Mouse (Mus musculus): ENCODE measurements around the gene Ptrh2. TPM values are rescaled to one million over a fixed set of nuclear protein-coding genes. Genes with fewer than 3 reads are reported as not detected.

Gene Ptrh2
- polyA plus RNA-seq, 1 experiment from 2014 or later = 23.0 TPM

GRCm38 (mm10) chr11:86672772-86673171 is 11.0 kb upstream of the Ptrh2 start:
- H3K4me2 ChIP-seq = no peak overlapping the region
- no peak overlapping the region for H3K4me3 ChIP-seq (replicated peaks)
- no peak for ATAC-seq (ENCODE audit: low read depth)
- no peaks in the 10 kb centered on the region for H3K27me3 ChIP-seq
- peaks cover 87% of the 10 kb centered on the region for H3K4me1 ChIP-seq (replicated peaks)
- 0 out of 2 replicates have a peak, but pooled peaks cover 8% of the 10 kb centered on the region for H3K36me3 ChIP-seq
- no peak for DNase-seq
- H3K9ac ChIP-seq = no peak overlapping the region
- 28% methylated on average over 3 of the region's 3 CpGs for WGBS (ENCODE audit: insufficient replicate concordance)
- 0 out of 2 replicates have a peak overlapping the region, but pooled peaks have one; percentile 55 for H3K27ac ChIP-seq
- H3K9me3 ChIP-seq (replicated peaks) = no peaks in the 10 kb centered on the region

GRCm38 (mm10) chr11:86675520-86675919 is 8.3 kb upstream of the Ptrh2 start:
- Histone ChIP-seq H3K27me3 (no peaks in the 10 kb centered on the region), H3K9me3 (replicated peaks) (no peaks in the 10 kb centered on the region), H3K4me3 (replicated peaks) (no peak overlapping the region), H3K4me1 (replicated peaks) (peaks cover 82% of the 10 kb centered on the region), H3K36me3 (peaks cover 12% of the 10 kb centered on the region; the same call in 1 of the 2 replicates), H3K4me2 (0 out of 2 replicates have a peak overlapping the region, but pooled peaks have one; percentile 16), H3K9ac (no peak overlapping the region), H3K27ac (peak overlapping the region; percentile 73)
- peak; percentile 38 for DNase-seq
- ATAC-seq (ENCODE audit: low read depth) = peak; percentile 75
- 46% methylated on average over 4 of the region's 4 CpGs for WGBS (ENCODE audit: insufficient replicate concordance)

GRCm38 (mm10) chr11:86678957-86679356 is 4.8 kb upstream of the Ptrh2 start:
- Histone ChIP-seq H3K9ac (peak overlapping the region; percentile 26; the same call in 1 of the 2 replicates), H3K4me2 (no peak overlapping the region), H3K9me3 (replicated peaks) (no peaks in the 10 kb centered on the region), H3K36me3 (peaks cover 12% of the 10 kb centered on the region; the same call in 1 of the 2 replicates), H3K27ac (peak overlapping the region; percentile 75), H3K4me3 (replicated peaks) (no peak overlapping the region), H3K4me1 (replicated peaks) (peaks cover 72% of the 10 kb centered on the region), H3K27me3 (no peaks in the 10 kb centered on the region)
- 71% methylated on average over 5 of the region's 5 CpGs for WGBS (ENCODE audit: insufficient replicate concordance)
- DNase-seq = no peak
- ATAC-seq (ENCODE audit: low read depth) = no peak

- Histone ChIP-seq H3K27ac (peak overlapping the region; percentile 23; the same call in 1 of the 2 replicates), H3K4me2 (no peak overlapping the region), H3K9ac (no peak overlapping the region), H3K27me3 (no peaks in the 10 kb centered on the region), H3K9me3 (replicated peaks) (no peaks in the 10 kb centered on the region), H3K4me3 (replicated peaks) (no peak overlapping the region), H3K4me1 (replicated peaks) (peaks cover 73% of the 10 kb centered on the region), H3K36me3 (peaks cover 12% of the 10 kb centered on the region; the same call in 1 of the 2 replicates)
- DNase-seq = no peak
- WGBS (ENCODE audit: insufficient replicate concordance) = 94% methylated on average over 3 of the region's 3 CpGs
- ATAC-seq (ENCODE audit: low read depth) = no peak
Observed at GRCm38 (mm10) chr11:86680729-86681128, 3.1 kb upstream of the Ptrh2 start.

GRCm38 (mm10) chr11:86681423-86681822 is 2.4 kb upstream of the Ptrh2 start:
- no peak for DNase-seq
- 55% methylated on average over 3 of the region's 3 CpGs for WGBS (ENCODE audit: insufficient replicate concordance)
- Histone ChIP-seq H3K4me1 (replicated peaks) (peaks cover 70% of the 10 kb centered on the region), H3K27ac (peak overlapping the region; percentile 55), H3K27me3 (no peaks in the 10 kb centered on the region), H3K9ac (peak overlapping the region; percentile 95; the same call in 1 of the 2 replicates), H3K4me3 (replicated peaks) (peak overlapping the region; percentile 93), H3K4me2 (peak overlapping the region; percentile 86), H3K9me3 (replicated peaks) (no peaks in the 10 kb centered on the region), H3K36me3 (peaks cover 15% of the 10 kb centered on the region; the same call in 1 of the 2 replicates)
- no peak for ATAC-seq (ENCODE audit: low read depth)

- ATAC-seq (ENCODE audit: low read depth) = no peak
- peaks cover 17% of the 10 kb centered on the region for H3K36me3 ChIP-seq
- 27% methylated on average over 7 of the region's 7 CpGs for WGBS (ENCODE audit: insufficient replicate concordance)
Observed at GRCm38 (mm10) chr11:86682861-86683260, 924 bp upstream of the Ptrh2 start.

GRCm38 (mm10) chr11:86684126-86685012 is 584 bp downstream of the Ptrh2 start:
- DNase-seq = no peak
- Histone ChIP-seq H3K4me3 (replicated peaks) (peak overlapping the region; percentile 93), H3K4me1 (replicated peaks) (peaks cover 55% of the 10 kb centered on the region), H3K27ac (peak overlapping the region; percentile 96), H3K36me3 (peaks cover 31% of the 10 kb centered on the region), H3K27me3 (no peaks in the 10 kb centered on the region), H3K9me3 (replicated peaks) (no peaks in the 10 kb centered on the region), H3K9ac (peak overlapping the region; percentile 95), H3K4me2 (peak overlapping the region; percentile 86)
- 5% methylated on average over 20 of the region's 20 CpGs for WGBS (ENCODE audit: insufficient replicate concordance)
- no peak for ATAC-seq (ENCODE audit: low read depth)

More at GRCm38 (mm10) chr11:86682861-86683260, 924 bp upstream of the Ptrh2 start:
- Histone ChIP-seq H3K27me3 (no peaks in the 10 kb centered on the region), H3K9me3 (replicated peaks) (no peaks in the 10 kb centered on the region), H3K4me1 (replicated peaks) (peaks cover 64% of the 10 kb centered on the region), H3K4me3 (replicated peaks) (peak overlapping the region; percentile 93), H3K4me2 (peak overlapping the region; percentile 86), H3K27ac (peak overlapping the region; percentile 96), H3K9ac (peak overlapping the region; percentile 95)
- no peak for DNase-seq

GRCm38 (mm10) chr11:86685366-86685765 is 1.6 kb downstream of the Ptrh2 start:
- Histone ChIP-seq H3K4me3 (replicated peaks) (peak overlapping the region; percentile 93), H3K27me3 (no peaks in the 10 kb centered on the region), H3K36me3 (peaks cover 37% of the 10 kb centered on the region), H3K9ac (peak overlapping the region; percentile 95), H3K9me3 (replicated peaks) (no peaks in the 10 kb centered on the region), H3K27ac (0 out of 2 replicates have a peak overlapping the region, but pooled peaks have one; percentile 26), H3K4me2 (peak overlapping the region; percentile 86), H3K4me1 (replicated peaks) (peaks cover 47% of the 10 kb centered on the region)
- DNase-seq (no peak), ATAC-seq (ENCODE audit: low read depth) (no peak)
- WGBS (ENCODE audit: insufficient replicate concordance) = 66% methylated on average over 1 of the region's 1 CpGs

- Histone ChIP-seq H3K36me3 (peaks cover 85% of the 10 kb centered on the region), H3K27me3 (no peaks in the 10 kb centered on the region)
Observed at GRCm38 (mm10) chr11:86690383-86690782, 6.6 kb downstream of the Ptrh2 start.

GRCm38 (mm10) chr11:86691482-86691881 is 7.7 kb downstream of the Ptrh2 start:
- no peak overlapping the region for H3K27ac ChIP-seq
- H3K9me3 ChIP-seq (replicated peaks) = no peaks in the 10 kb centered on the region
- H3K36me3 ChIP-seq = peaks cover 91% of the 10 kb centered on the region
- peaks cover 8% of the 10 kb centered on the region; the same call in 1 of the 2 replicates for H3K4me1 ChIP-seq (replicated peaks)
- no peaks in the 10 kb centered on the region for H3K27me3 ChIP-seq
- ATAC-seq (ENCODE audit: low read depth) = no peak
- no peak overlapping the region for H3K4me3 ChIP-seq (replicated peaks)
- 90% methylated on average over 3 of the region's 3 CpGs for WGBS (ENCODE audit: insufficient replicate concordance)
- H3K4me2 ChIP-seq = no peak overlapping the region
- H3K9ac ChIP-seq = no peak overlapping the region
- DNase-seq = no peak

More at GRCm38 (mm10) chr11:86690383-86690782, 6.6 kb downstream of the Ptrh2 start:
- Histone ChIP-seq H3K4me1 (replicated peaks) (peaks cover 15% of the 10 kb centered on the region), H3K9me3 (replicated peaks) (no peaks in the 10 kb centered on the region), H3K27ac (no peak overlapping the region), H3K4me2 (no peak overlapping the region), H3K9ac (no peak overlapping the region), H3K4me3 (replicated peaks) (no peak overlapping the region)
- WGBS (ENCODE audit: insufficient replicate concordance) = 85% methylated on average over 3 of the region's 3 CpGs
- no peak for ATAC-seq (ENCODE audit: low read depth)
- DNase-seq = no peak

GRCm38 (mm10) chr11:86691956-86692355 is 8.2 kb downstream of the Ptrh2 start:
- H3K4me1 ChIP-seq (replicated peaks) = peaks cover 5% of the 10 kb centered on the region; the same call in 1 of the 2 replicates
- ATAC-seq (ENCODE audit: low read depth) (peak; percentile 18; the same call in 1 of the 2 replicates), DNase-seq (no peak)
- 91% methylated on average over 2 of the region's 2 CpGs for WGBS (ENCODE audit: insufficient replicate concordance)
- no peak overlapping the region for H3K4me2 ChIP-seq
- H3K4me3 ChIP-seq (replicated peaks) = no peak overlapping the region
- H3K9me3 ChIP-seq (replicated peaks) = no peaks in the 10 kb centered on the region
- no peaks in the 10 kb centered on the region for H3K27me3 ChIP-seq
- peaks cover 93% of the 10 kb centered on the region for H3K36me3 ChIP-seq
- no peak overlapping the region for H3K9ac ChIP-seq
- no peak overlapping the region for H3K27ac ChIP-seq
